Mouse (Mus musculus): Measurements from ENCODE around the gene Pcgf2.

DNA sequence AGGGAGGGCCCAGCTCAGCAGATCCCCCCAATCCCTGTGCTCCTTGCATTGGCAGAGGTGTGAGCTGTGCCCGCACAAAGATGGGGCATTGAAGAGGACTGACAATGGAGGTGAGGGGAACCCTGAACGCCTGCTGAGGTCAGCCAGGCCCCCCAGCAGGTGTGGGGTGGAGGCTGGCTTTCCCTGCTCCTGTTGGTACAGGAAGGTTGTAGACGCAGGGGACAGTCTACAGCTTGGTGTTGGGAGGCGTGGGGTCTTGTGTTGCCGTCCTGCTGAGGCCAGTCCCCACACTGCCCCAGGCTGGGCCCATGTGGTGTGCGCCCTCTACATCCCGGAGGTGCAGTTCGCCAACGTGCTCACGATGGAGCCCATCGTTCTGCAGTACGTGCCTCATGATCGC is 34.9 kb downstream of the Pcgf2 start:
- TF ChIP-seq EP300 (IDR thresholded peaks at IDR 0.05; ENCODE audit: low read depth), result no peak
- TF ChIP-seq CTCF (IDR thresholded peaks at IDR 0.05; ENCODE audit: low read depth), result no peak
